Mouse (Mus musculus) heart, postnatal 0 days (tissue): ENCODE measurements around the gene Pepd.

ENCODE experiments used
- CTCF ChIP-seq: IDR thresholded peaks from 2 replicates; pipeline ENCODE4 v1.5.1; 2016; ENCODE audit warnings: antibody characterized with exemption, control low read depth, low read depth
- EP300 ChIP-seq: IDR thresholded peaks from 2 replicates; pipeline ENCODE4 v1.6.1; 2016; ENCODE audit warnings: antibody characterized with exemption, low read depth

GRCm38 (mm10) chr7:34888441-34888840 is 23.7 kb upstream of the Pepd start:
- TF ChIP-seq CTCF (no peak), EP300 (no peak)
